Mouse (Mus musculus): ENCODE results near the gene Gm9376. TPM values are rescaled to one million over a fixed set of nuclear protein-coding genes. Genes with fewer than 3 reads are reported as not detected.

Gm9376 gene
- total RNA-seq, 2 experiments from 2014 or later, result not detected

- no peak for DNase-seq
These were observed 16.2 kb downstream of the Gm9376 start for GRCm38 (mm10) chr14:118282917-118283316.

- DNase-seq, result no peak
These were observed 19.3 kb downstream of the Gm9376 start for GRCm38 (mm10) chr14:118286096-118286495.

- no peak for DNase-seq
These were observed 22.4 kb downstream of the Gm9376 start for GRCm38 (mm10) chr14:118289133-118289532.

GRCm38 (mm10) chr14:118290009-118290408 lies 23.2 kb downstream of the Gm9376 start:
- DNase-seq, result no peak

GRCm38 (mm10) chr14:118302606-118303005 lies 35.8 kb downstream of the Gm9376 start:
- no peak for DNase-seq

- no peak for DNase-seq
These were observed 37.8 kb downstream of the Gm9376 start for GRCm38 (mm10) chr14:118304560-118304959.

GRCm38 (mm10) chr14:118305951-118306350 lies 39.2 kb downstream of the Gm9376 start:
- DNase-seq, result peak; percentile 36

GRCm38 (mm10) chr14:118307060-118307459 lies 40.3 kb downstream of the Gm9376 start:
- DNase-seq, result no peak

- DNase-seq, result no peak
These were observed 44.9 kb downstream of the Gm9376 start for GRCm38 (mm10) chr14:118311703-118312102.

- DNase-seq, result no peak
These were observed 45.9 kb downstream of the Gm9376 start for GRCm38 (mm10) chr14:118312664-118313063.

GRCm38 (mm10) chr14:118313931-118314330 lies 47.2 kb downstream of the Gm9376 start:
- DNase-seq, result no peak

- no peak for DNase-seq
These were observed 50.5 kb downstream of the Gm9376 start for GRCm38 (mm10) chr14:118317260-118317659.

Small RNAs within 50 kb of the gene (microRNA-seq; reads per million reads assigned to microRNA genes)
- gene Mir6241, result 0 reads per million in 2 experiments

Other genes with a start within 250 kb of the Gm9376 start
- 1 to 10 TPM; 5.0 to 6.0 TPM for gene Dct, start 214.7 kb upstream of the Gm9376 start, total RNA-seq (2021)
- gene Tgds, start 134.2 kb upstream of the Gm9376 start, total RNA-seq (2021), result 10 to 100 TPM; 11.8 to 13.9 TPM
- 10 to 100 TPM; 29.2 to 32.8 TPM for gene Gpr180, start 129.8 kb upstream of the Gm9376 start, total RNA-seq (2021)
- gene Sox21, start 29.9 kb upstream of the Gm9376 start, total RNA-seq (2021), result not detected